Mouse (Mus musculus) intestine, embryonic 14.5 days (tissue): Measurements from ENCODE around the gene Ftcd. TPM values are rescaled to one million over a fixed set of nuclear protein-coding genes. Genes with fewer than 3 reads are reported as not detected.

ENCODE experiments used
- ATAC-seq: fragments of 200-750 bp; cut with Nextera tagmentation; replicated peaks from 2 replicates; pipeline ENCODE4 v1.8.0; 2017; ENCODE audit warnings: low read depth, moderate number of reproducible peaks, moderate TSS enrichment, moderate library complexity; ENCODE audit not compliant: low FRiP score, low TSS enrichment
- DNase-seq: peaks from one replicate; pipeline ENCODE4 v3.0.0-alpha.2; 2018; ENCODE audit warnings: low spot score
- H3K27ac ChIP-seq: fragments of 300-500 bp; sonication (generic); 2 replicates; pipeline ENCODE4 v1.5.1; 2014; ENCODE audit warnings: low read depth, mild to moderate bottlenecking, control low read depth
- H3K27me3 ChIP-seq: fragments of 300-500 bp; sonication (generic); replicated peaks from 2 replicates; pipeline ENCODE4 v1.6.1; 2014; ENCODE audit warnings: low read length, control low read depth; ENCODE audit not compliant: control insufficient read depth, insufficient read depth
- H3K36me3 ChIP-seq: fragments of 300-500 bp; sonication (generic); 2 replicates; pipeline ENCODE4 v1.6.1; 2014; ENCODE audit warnings: low read length, control low read depth; ENCODE audit not compliant: control insufficient read depth, insufficient read depth
- H3K4me1 ChIP-seq: fragments of 300-500 bp; sonication (generic); replicated peaks from 2 replicates; pipeline ENCODE4 v1.6.1; 2014; ENCODE audit warnings: low read length, control low read depth, mixed read lengths; ENCODE audit not compliant: control insufficient read depth, insufficient read depth
- H3K4me2 ChIP-seq: fragments of 300-500 bp; sonication (generic); 2 replicates; pipeline ENCODE4 v1.6.1; 2014; ENCODE audit warnings: low read length
- H3K4me3 ChIP-seq: fragments of 300-500 bp; sonication (generic); 2 replicates; pipeline ENCODE4 v1.5.1; 2014; ENCODE audit warnings: low read depth, low read length, control low read depth, mixed read lengths
- H3K9ac ChIP-seq: fragments of 300-500 bp; sonication (generic); 2 replicates; pipeline ENCODE4 v1.6.1; 2014; ENCODE audit warnings: mild to moderate bottlenecking, low read length
- H3K9me3 ChIP-seq: fragments of 300-500 bp; sonication (generic); 2 replicates; pipeline ENCODE4 v1.6.1; 2016; ENCODE audit warnings: low read length, control low read depth; ENCODE audit not compliant: control insufficient read depth
- WGBS: fragments of 180-500 bp; shearing (Covaris S2); extraction: QIAGEN DNeasy Blood & Tissue Kit; methylation state at CpG from one replicate; pipeline ENCODE4 v1.1.7; 2014; 5-methylcytosine and 5-hydroxymethylcytosine counted together
- polyA plus RNA-seq: library from polyadenylated mRNA; unstranded; fragments of >200 nt; fragmentation: Nextera tagmentation; extraction: Ambion mirVana; gene quantifications from 2 replicates; pipeline ENCODE4 v1.2.1, GENCODE M21; 2014

Gene Ftcd
- 0.11 TPM in 1 of 2 replicates, not detected in the other for polyA plus RNA-seq

GRCm38 (mm10) chr10:76575374-76575773 lies at the start of gene Ftcd:
Gene Ftcd, plus strand, starts transcription at chr10:76575648.
- Histone ChIP-seq H3K4me2 (no peak within 1 kb of the TSS), H3K4me3 (no peak within 1 kb of the TSS), H3K4me1 (no peaks in the 10 kb centered on the region), H3K27me3 (no peaks in the 10 kb centered on the region), H3K9me3 (no peaks in the 10 kb centered on the region), H3K36me3 (no peaks in the 10 kb centered on the region), H3K9ac (no peak within 1 kb of the TSS), H3K27ac (no peak within 1 kb of the TSS)
- no peak for ATAC-seq
- 64% methylated on average over 3 of the region's 3 CpGs for WGBS
- no peak for DNase-seq

DNA sequence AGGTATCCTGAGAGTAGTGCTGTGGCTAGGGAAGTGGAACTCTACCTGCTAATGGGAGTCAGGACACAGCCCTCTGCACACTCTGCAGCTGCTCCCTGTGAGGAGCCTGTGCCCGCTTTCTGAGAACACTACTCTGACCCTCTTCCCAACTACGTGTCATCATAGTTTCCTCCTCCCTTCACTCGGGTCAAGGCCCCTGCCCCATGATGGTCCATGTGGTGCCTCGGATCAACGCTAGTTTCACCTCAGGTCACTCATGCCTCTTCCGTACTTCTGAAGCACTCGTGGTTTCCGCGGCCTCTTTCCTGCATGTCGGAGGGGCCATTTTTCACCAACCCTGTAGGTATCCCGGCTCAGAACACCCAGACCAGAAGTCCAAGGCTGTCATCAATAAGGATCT lies 44.5 kb upstream of the Ftcd start:
- peak overlapping the region; percentile 49 for H3K4me3 ChIP-seq
- peaks cover 19% of the 10 kb centered on the region for H3K36me3 ChIP-seq
- H3K9ac ChIP-seq, result peak overlapping the region; percentile 47
- no peaks in the 10 kb centered on the region for H3K4me1 ChIP-seq
- no peaks in the 10 kb centered on the region for H3K9me3 ChIP-seq
- peak overlapping the region; percentile 87 for H3K4me2 ChIP-seq
- ATAC-seq (no peak; the same call in none of the 2 replicates), DNase-seq (no peak)
- peak overlapping the region; percentile 51; the same call in 1 of the 2 replicates for H3K27ac ChIP-seq
- WGBS, result 0% methylated on average over 11 of the region's 11 CpGs
- no peaks in the 10 kb centered on the region for H3K27me3 ChIP-seq

GRCm38 (mm10) chr10:76531375-76531774 lies 44.1 kb upstream of the Ftcd start, which contains the start of gene Lss:
Gene Lss, plus strand, starts transcription at chr10:76531588.
- ATAC-seq (peak; percentile 99), DNase-seq (peak; percentile 96)
- under 1% methylated on average over 37 of the region's 37 CpGs for WGBS

DNA sequence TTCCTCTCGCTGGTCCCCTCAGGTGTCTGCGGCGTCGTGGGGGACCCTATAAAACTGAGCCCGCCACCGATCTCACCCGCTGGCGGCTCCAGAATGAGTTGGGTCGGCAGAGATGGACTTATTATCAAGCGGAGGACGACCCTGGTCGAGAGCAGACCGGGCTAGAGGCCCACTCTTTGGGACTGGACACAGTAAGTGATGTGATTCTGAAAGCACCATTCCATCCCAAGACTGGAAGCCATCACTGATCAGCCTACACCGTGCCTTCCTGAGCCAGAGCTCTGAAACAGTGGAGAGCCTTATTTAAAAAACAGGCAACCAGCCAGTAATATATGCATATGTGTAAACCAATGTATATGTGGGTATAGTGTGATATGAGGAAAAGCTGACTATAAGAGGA lies 43.6 kb upstream of the Ftcd start:
- Histone ChIP-seq H3K27ac (peak overlapping the region; percentile 57; the same call in 1 of the 2 replicates), H3K4me3 (peak overlapping the region; percentile 49), H3K9me3 (no peaks in the 10 kb centered on the region), H3K9ac (peak overlapping the region; percentile 47), H3K27me3 (no peaks in the 10 kb centered on the region), H3K36me3 (peaks cover 28% of the 10 kb centered on the region), H3K4me1 (no peaks in the 10 kb centered on the region), H3K4me2 (peak overlapping the region; percentile 87)
- no peak for DNase-seq
- WGBS, result 2% methylated on average over 14 of the region's 14 CpGs
- peak; percentile 54 for ATAC-seq

More at GRCm38 (mm10) chr10:76531375-76531774, 44.1 kb upstream of the Ftcd start, which contains the start of gene Lss:
- Histone ChIP-seq H3K4me3 (peak within 1 kb of the TSS; percentile 49), H3K9me3 (no peaks in the 10 kb centered on the region), H3K9ac (peak within 1 kb of the TSS; percentile 47), H3K36me3 (peaks cover 23% of the 10 kb centered on the region), H3K27ac (peak within 1 kb of the TSS; percentile 57; the same call in 1 of the 2 replicates), H3K4me2 (peak within 1 kb of the TSS; percentile 87), H3K4me1 (no peaks in the 10 kb centered on the region), H3K27me3 (no peaks in the 10 kb centered on the region)

DNA sequence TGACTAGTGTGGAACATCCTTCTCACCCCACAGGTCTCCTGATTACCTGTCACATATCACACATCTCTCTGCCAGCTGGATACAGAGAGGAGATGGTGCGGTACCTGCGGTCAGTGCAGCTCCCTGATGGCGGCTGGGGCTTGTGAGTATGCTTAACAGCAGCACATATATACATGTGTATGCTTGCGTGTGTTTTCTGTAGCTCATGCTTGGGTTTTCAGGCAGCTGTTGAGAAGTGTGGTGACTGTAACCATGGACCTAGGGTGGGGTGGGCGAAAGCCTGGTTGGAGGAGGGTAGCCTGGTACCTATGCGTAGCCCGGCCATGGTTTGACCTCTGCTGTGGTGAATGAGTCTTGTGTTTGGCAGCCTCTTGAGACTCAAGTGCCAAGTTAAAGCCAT lies 39.9 kb upstream of the Ftcd start:
- Histone ChIP-seq H3K27ac (no peak overlapping the region), H3K36me3 (peaks cover 63% of the 10 kb centered on the region), H3K9ac (no peak overlapping the region), H3K9me3 (no peaks in the 10 kb centered on the region), H3K27me3 (no peaks in the 10 kb centered on the region), H3K4me3 (no peak overlapping the region), H3K4me2 (no peak overlapping the region), H3K4me1 (no peaks in the 10 kb centered on the region)
- DNase-seq, result no peak
- no peak for ATAC-seq
- WGBS, result 97% methylated on average over 7 of the region's 7 CpGs

GRCm38 (mm10) chr10:76537619-76538018 lies 37.8 kb upstream of the Ftcd start:
- Histone ChIP-seq H3K4me3 (no peak overlapping the region), H3K27me3 (no peaks in the 10 kb centered on the region), H3K9ac (no peak overlapping the region), H3K4me2 (no peak overlapping the region), H3K27ac (no peak overlapping the region), H3K9me3 (no peaks in the 10 kb centered on the region), H3K36me3 (peaks cover 84% of the 10 kb centered on the region), H3K4me1 (no peaks in the 10 kb centered on the region)
- ATAC-seq (no peak), DNase-seq (no peak)
- 78% methylated on average over 9 of the region's 9 CpGs for WGBS

DNA sequence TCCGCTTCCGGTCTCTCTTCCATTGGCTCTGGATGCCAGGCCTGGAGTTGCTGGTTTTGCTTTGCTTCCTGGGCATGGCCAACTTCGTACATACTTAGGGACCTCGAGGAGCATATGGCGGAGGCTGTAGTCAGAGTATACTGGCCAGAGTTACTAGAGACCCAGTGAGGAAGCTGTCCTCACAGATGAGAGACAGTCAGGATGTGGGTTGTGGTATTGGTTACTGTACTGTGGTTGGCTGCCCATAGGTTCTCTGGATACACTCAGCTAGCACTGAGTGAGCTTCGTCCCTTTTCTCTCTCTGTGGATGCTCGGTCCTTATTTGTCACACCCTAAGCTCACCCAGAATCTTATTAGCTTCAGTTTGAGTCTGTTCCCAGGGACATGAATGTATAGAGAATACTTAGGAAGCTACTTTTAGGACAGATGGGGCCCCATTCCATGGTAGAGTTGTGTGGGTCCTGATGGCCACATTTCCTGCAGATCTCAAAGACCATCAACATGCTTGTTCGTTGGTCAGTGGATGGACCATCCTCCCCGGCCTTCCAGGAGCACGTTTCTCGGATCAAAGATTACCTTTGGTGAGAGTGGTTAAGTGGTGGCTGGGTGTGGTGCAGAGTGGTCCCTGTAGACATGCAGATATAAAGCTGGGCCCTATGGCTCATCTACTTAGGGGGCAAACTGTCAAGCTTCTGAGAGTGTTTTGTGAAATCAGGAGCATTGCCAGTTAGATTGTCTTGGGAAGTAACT lies 33.9 kb upstream of the Ftcd start:
- Histone ChIP-seq H3K27ac (no peak overlapping the region), H3K4me3 (no peak overlapping the region), H3K36me3 (peaks cover 98% of the 10 kb centered on the region), H3K4me2 (no peak overlapping the region), H3K9me3 (no peaks in the 10 kb centered on the region), H3K9ac (no peak overlapping the region), H3K4me1 (no peaks in the 10 kb centered on the region), H3K27me3 (no peaks in the 10 kb centered on the region)
- ATAC-seq, result no peak
- 91% methylated on average over 11 of the region's 11 CpGs for WGBS
- no peak for DNase-seq

GRCm38 (mm10) chr10:76542636-76543375 lies 32.6 kb upstream of the Ftcd start:
- ATAC-seq, result no peak
- DNase-seq, result no peak
- 84% methylated on average over 10 of the region's 10 CpGs for WGBS
- Histone ChIP-seq H3K9me3 (no peaks in the 10 kb centered on the region), H3K27ac (no peak overlapping the region), H3K4me2 (no peak overlapping the region), H3K36me3 (peaks cover 98% of the 10 kb centered on the region), H3K9ac (no peak overlapping the region), H3K27me3 (no peaks in the 10 kb centered on the region), H3K4me3 (no peak overlapping the region), H3K4me1 (no peaks in the 10 kb centered on the region)
